Mouse (Mus musculus) cerebellum, adult 2 months (tissue): ENCODE results near the gene Bri3.

Source experiments
- CTCF ChIP-seq: fragments of 200-500 bp; IDR thresholded peaks from 2 replicates; pipeline ENCODE4 v1.5.1; 2011; ENCODE audit warnings: low read depth, mild to moderate bottlenecking, control low read depth, low read length, moderate library complexity, borderline replicate concordance; ENCODE audit not compliant: insufficient read depth
- POLR2A ChIP-seq: fragments of 200-500 bp; IDR thresholded peaks from 2 replicates; pipeline ENCODE4 v1.6.1; 2011; ENCODE audit warnings: low read length, control low read depth, borderline replicate concordance; ENCODE audit not compliant: insufficient read depth

GRCm38 (mm10) chr5:144372885-144373284, 128.6 kb downstream of the Bri3 start:
- no peak for TF ChIP-seq CTCF
- no peak for TF ChIP-seq POLR2A
